ENCODE assay signal across 8 mouse cellular contexts in genomic region chr6:124809052-124809774, GRCm38 (mm10). TPM values are rescaled to one million over a fixed set of nuclear protein-coding genes. Genes with fewer than 3 reads are reported as not detected.
DNase-seq lines count a peak whose midpoint lies in the region; ATAC-seq and TF ChIP-seq lines count a peak whose summit lies in the region.

No protein-coding gene starts in this region.

- H3K9me3 ChIP-seq in ES-Bruce4 (replicated peaks; ENCODE audit: control insufficient read depth, insufficient read depth, low read length, poor library complexity, severe bottlenecking): no peaks in the 10 kb centered on the region
- H3K9me3 ChIP-seq in heart, postnatal 0 days (replicated peaks; ENCODE audit: control insufficient read depth, low read length): no peaks in the 10 kb centered on the region
- no peaks in the 10 kb centered on the region for H3K9me3 ChIP-seq in lung, embryonic 15.5 days

- H3K36me3 ChIP-seq in ES-Bruce4 (ENCODE audit: control insufficient read depth, insufficient read depth, low read length, poor library complexity, severe bottlenecking): peaks cover 8% of the 10 kb centered on the region
- peaks cover 17% of the 10 kb centered on the region for H3K36me3 ChIP-seq in heart, postnatal 0 days (replicated peaks; ENCODE audit: control insufficient read depth, insufficient read depth, low read length)
- H3K36me3 ChIP-seq in lung, embryonic 15.5 days: peaks cover 15% of the 10 kb centered on the region
- no peaks in the 10 kb centered on the region for H3K36me3 ChIP-seq in thymus, adult 2 months (ENCODE audit: control insufficient read depth, insufficient read depth, low read length)

- peak; percentile 78 for TF ChIP-seq CTCF in ES-Bruce4 (IDR thresholded peaks at IDR 0.05; ENCODE audit: low read depth, low read length)
- peak; percentile 79 for TF ChIP-seq CTCF in heart, postnatal 0 days (IDR thresholded peaks at IDR 0.05; ENCODE audit: low read depth)
- peak; percentile 59; the same call in 1 of the 2 replicates for TF ChIP-seq CTCF in thymus, adult 2 months (IDR thresholded peaks at IDR 0.05; ENCODE audit: borderline replicate concordance, control insufficient read depth, extremely low read depth, insufficient read depth, low read length, poor library complexity)

- TF ChIP-seq EP300 in ES-Bruce4 (IDR thresholded peaks at IDR 0.05; ENCODE audit: insufficient read depth, low read depth, low read length): 0 out of 2 replicates have a peak, but pooled peaks have one; percentile 4
- no peak for TF ChIP-seq EP300 in heart, postnatal 0 days (IDR thresholded peaks at IDR 0.05; ENCODE audit: low read depth)

- peak; percentile 70 for ATAC-seq in erythroid progenitor cell, adult 5-6 weeks (replicated peaks; ENCODE audit: low FRiP score, poor library complexity, severe bottlenecking)
- ATAC-seq in heart, postnatal 0 days (ENCODE audit: insufficient read depth, low read depth): peak; percentile 48
- peak; percentile 19; the same call in 1 of the 2 replicates for ATAC-seq in lung, embryonic 15.5 days (ENCODE audit: borderline replicate concordance, extremely low read depth, low FRiP score, low TSS enrichment)
- peak; percentile 25; the same call in 1 of the 2 replicates for ATAC-seq in neutrophil, adult 5-6 weeks (ENCODE audit: extremely low read depth, insufficient number of reproducible peaks, low FRiP score, poor library complexity, severe bottlenecking)

- TF ChIP-seq POLR2A in ES-Bruce4 (IDR thresholded peaks at IDR 0.05; ENCODE audit: insufficient read depth, low read length): peak; percentile 14
- TF ChIP-seq POLR2A in thymus, adult 2 months (IDR thresholded peaks at IDR 0.05; ENCODE audit: control insufficient read depth, extremely low read depth, insufficient read depth, low read length, poor library complexity): 0 out of 2 replicates have a peak, but pooled peaks have one; percentile 35

- WGBS in heart, postnatal 0 days: 1% methylated on average over 35 of the region's 35 CpGs
- 0% methylated on average over 35 of the region's 35 CpGs for WGBS in lung, embryonic 15.5 days
- WGBS in thymus, adult 2 months: 2% methylated on average over 35 of the region's 35 CpGs

- H3K27ac ChIP-seq in ES-Bruce4 (ENCODE audit: insufficient read depth, low read length): peak overlapping the region; percentile 19
- peak overlapping the region; percentile 78 for H3K27ac ChIP-seq in heart, postnatal 0 days (ENCODE audit: low read depth)
- H3K27ac ChIP-seq in lung, embryonic 15.5 days: peak overlapping the region; percentile 93
- no peak overlapping the region for H3K27ac ChIP-seq in thymus, adult 2 months (ENCODE audit: control insufficient read depth, insufficient read depth, low read length)

- peak overlapping the region; percentile 70 for H3K4me2 ChIP-seq in heart, postnatal 0 days (ENCODE audit: low read depth, low read length)
- peak overlapping the region; percentile 86 for H3K4me2 ChIP-seq in lung, embryonic 15.5 days

- H3K4me3 ChIP-seq in ES-Bruce4 (ENCODE audit: low read depth, low read length): peak overlapping the region; percentile 93
- H3K4me3 ChIP-seq in heart, postnatal 0 days (ENCODE audit: low read depth, low read length): peak overlapping the region; percentile 54
- peak overlapping the region; percentile 53 for H3K4me3 ChIP-seq in lung, embryonic 15.5 days
- peak overlapping the region; percentile 55 for H3K4me3 ChIP-seq in thymus, adult 2 months (ENCODE audit: control insufficient read depth, insufficient read depth, low read length)

- DNase-seq in c-Kit-negative CD71-positive TER-119-positive erythroid progenitor cells, embryonic 14.5 days (ENCODE audit: low read depth, low spot score): peak; percentile 58
- DNase-seq in heart, postnatal 0 days (ENCODE audit: low spot score): peak; percentile 81
- DNase-seq in kidney, postnatal 36 days: peak; percentile 87 to 93
- peak; percentile 73 for DNase-seq in thymus, adult 2 months

- no peaks in the 10 kb centered on the region for H3K4me1 ChIP-seq in ES-Bruce4 (ENCODE audit: control insufficient read depth, insufficient read depth, low read length)
- peaks cover 18% of the 10 kb centered on the region for H3K4me1 ChIP-seq in heart, postnatal 0 days (ENCODE audit: control insufficient read depth, insufficient read depth)
- H3K4me1 ChIP-seq in lung, embryonic 15.5 days: peaks cover 44% of the 10 kb centered on the region
- H3K4me1 ChIP-seq in thymus, adult 2 months (replicated peaks; ENCODE audit: control insufficient read depth, insufficient read depth, low read length): peaks cover 29% of the 10 kb centered on the region

- peak overlapping the region; percentile 75 for H3K9ac ChIP-seq in ES-Bruce4 (ENCODE audit: low read depth, poor library complexity, severe bottlenecking)
- H3K9ac ChIP-seq in heart, postnatal 0 days (replicated peaks; ENCODE audit: low read depth, low read length): peak overlapping the region; percentile 61
- peak overlapping the region; percentile 60 for H3K9ac ChIP-seq in lung, embryonic 15.5 days

- no peaks in the 10 kb centered on the region for H3K27me3 ChIP-seq in ES-Bruce4 (ENCODE audit: control insufficient read depth, insufficient read depth, low read length, poor library complexity, severe bottlenecking)
- H3K27me3 ChIP-seq in heart, postnatal 0 days (ENCODE audit: control insufficient read depth, insufficient read depth, low read length): no peaks in the 10 kb centered on the region
- no peaks in the 10 kb centered on the region for H3K27me3 ChIP-seq in lung, embryonic 15.5 days
- H3K27me3 ChIP-seq in thymus, adult 2 months (ENCODE audit: control insufficient read depth, insufficient read depth, low read length): no peaks in the 10 kb centered on the region

RNA-seq across cellular contexts. Expression of gene Spsb2, which starts 0.8 kb away (rescaled TPM):
- polyA plus RNA-seq in ES-Bruce4 (2011; ENCODE audit: insufficient read depth, insufficient read length, low read depth, missing spikeins): 4.6 and 5.4 TPM in 2 replicates
- 3.4 and 9.7 TPM in 2 replicates for total RNA-seq in erythroid progenitor cell, adult 5-6 weeks (2015; ENCODE audit: low replicate concordance)
- 7.6 and 8.2 TPM in 2 replicates for total RNA-seq in erythroid progenitor cell, adult 5-6 weeks (2017; ENCODE audit: low replicate concordance)
- total RNA-seq in heart, postnatal 0 days (2014; rRNA removed; ENCODE audit: low replicate concordance): 5.9 and 17.6 TPM in 2 replicates
- polyA plus RNA-seq in heart, postnatal 0 days (2015; fragmentation: Nextera tagmentation; extraction: Ambion mirVana): 7.0 and 7.7 TPM in 2 replicates
- 11.6 and 12.7 TPM in 2 replicates for polyA plus RNA-seq in lung, embryonic 15.5 days (2015; fragmentation: Nextera tagmentation; extraction: Ambion mirVana)
- total RNA-seq in neutrophil, adult 5-6 weeks (2017): 10.5 and 10.9 TPM in 2 replicates
- polyA plus RNA-seq in thymus, adult 2 months (2012; rRNA removed): 7.1 and 8.1 TPM in 2 replicates

RNA-seq across cellular contexts. Expression of gene Tpi1, which starts 4.9 kb away (rescaled TPM):
- 377 and 389 TPM in 2 replicates for polyA plus RNA-seq in ES-Bruce4 (2011; ENCODE audit: insufficient read depth, insufficient read length, low read depth, missing spikeins)
- 19.1 and 64.1 TPM in 2 replicates for total RNA-seq in erythroid progenitor cell, adult 5-6 weeks (2015; ENCODE audit: low replicate concordance)
- total RNA-seq in erythroid progenitor cell, adult 5-6 weeks (2017; ENCODE audit: low replicate concordance): 17.7 and 17.9 TPM in 2 replicates
- total RNA-seq in heart, postnatal 0 days (2014; rRNA removed; ENCODE audit: low replicate concordance): 1,544 and 1,648 TPM in 2 replicates
- polyA plus RNA-seq in heart, postnatal 0 days (2015; fragmentation: Nextera tagmentation; extraction: Ambion mirVana): 1,138 and 1,142 TPM in 2 replicates
- polyA plus RNA-seq in lung, embryonic 15.5 days (2015; fragmentation: Nextera tagmentation; extraction: Ambion mirVana): 712 and 746 TPM in 2 replicates
- 43.0 and 64.8 TPM in 2 replicates for total RNA-seq in neutrophil, adult 5-6 weeks (2017)
- polyA plus RNA-seq in thymus, adult 2 months (2012; rRNA removed): 171 and 181 TPM in 2 replicates

RNA-seq across cellular contexts. Expression of gene Usp5, which starts 20.1 kb away (rescaled TPM):
- polyA plus RNA-seq in ES-Bruce4 (2011; ENCODE audit: insufficient read depth, insufficient read length, low read depth, missing spikeins): 80.9 and 85.2 TPM in 2 replicates
- 35.6 and 60.5 TPM in 2 replicates for total RNA-seq in erythroid progenitor cell, adult 5-6 weeks (2015; ENCODE audit: low replicate concordance)
- 41.2 and 53.1 TPM in 2 replicates for total RNA-seq in erythroid progenitor cell, adult 5-6 weeks (2017; ENCODE audit: low replicate concordance)
- 92.2 and 126 TPM in 2 replicates for total RNA-seq in heart, postnatal 0 days (2014; rRNA removed; ENCODE audit: low replicate concordance)
- polyA plus RNA-seq in heart, postnatal 0 days (2015; fragmentation: Nextera tagmentation; extraction: Ambion mirVana): 66.4 and 73.5 TPM in 2 replicates
- polyA plus RNA-seq in lung, embryonic 15.5 days (2015; fragmentation: Nextera tagmentation; extraction: Ambion mirVana): 149 and 152 TPM in 2 replicates
- total RNA-seq in neutrophil, adult 5-6 weeks (2017): 35.1 and 50.1 TPM in 2 replicates
- 118 and 121 TPM in 2 replicates for polyA plus RNA-seq in thymus, adult 2 months (2012; rRNA removed)

RNA-seq across cellular contexts. Expression of gene Cdca3, which starts 20.1 kb away (rescaled TPM):
- 162 and 187 TPM in 2 replicates for polyA plus RNA-seq in ES-Bruce4 (2011; ENCODE audit: insufficient read depth, insufficient read length, low read depth, missing spikeins)
- total RNA-seq in erythroid progenitor cell, adult 5-6 weeks (2015; ENCODE audit: low replicate concordance): 529 and 565 TPM in 2 replicates
- 409 and 459 TPM in 2 replicates for total RNA-seq in erythroid progenitor cell, adult 5-6 weeks (2017; ENCODE audit: low replicate concordance)
- 95.9 and 127 TPM in 2 replicates for total RNA-seq in heart, postnatal 0 days (2014; rRNA removed; ENCODE audit: low replicate concordance)
- 51.6 and 52.9 TPM in 2 replicates for polyA plus RNA-seq in heart, postnatal 0 days (2015; fragmentation: Nextera tagmentation; extraction: Ambion mirVana)
- 188 and 197 TPM in 2 replicates for polyA plus RNA-seq in lung, embryonic 15.5 days (2015; fragmentation: Nextera tagmentation; extraction: Ambion mirVana)
- 1.4 and 3.0 TPM in 2 replicates for total RNA-seq in neutrophil, adult 5-6 weeks (2017)
- 202 and 248 TPM in 2 replicates for polyA plus RNA-seq in thymus, adult 2 months (2012; rRNA removed)

RNA-seq across cellular contexts. Expression of gene Lrrc23, which starts 29.7 kb away (rescaled TPM):
- polyA plus RNA-seq in ES-Bruce4 (2011; ENCODE audit: insufficient read depth, insufficient read length, low read depth, missing spikeins): 0.84 TPM in 1 of 2 replicates, not detected in the other
- not detected in 2 replicates for total RNA-seq in erythroid progenitor cell, adult 5-6 weeks (2015; ENCODE audit: low replicate concordance)
- not detected in 2 replicates for total RNA-seq in erythroid progenitor cell, adult 5-6 weeks (2017; ENCODE audit: low replicate concordance)
- total RNA-seq in heart, postnatal 0 days (2014; rRNA removed; ENCODE audit: low replicate concordance): not detected in 2 replicates
- 0.95 TPM in 1 of 2 replicates, not detected in the other for polyA plus RNA-seq in heart, postnatal 0 days (2015; fragmentation: Nextera tagmentation; extraction: Ambion mirVana)
- 11.7 and 13.7 TPM in 2 replicates for polyA plus RNA-seq in lung, embryonic 15.5 days (2015; fragmentation: Nextera tagmentation; extraction: Ambion mirVana)
- total RNA-seq in neutrophil, adult 5-6 weeks (2017): 6.8 and 7.9 TPM in 2 replicates
- polyA plus RNA-seq in thymus, adult 2 months (2012; rRNA removed): 4.0 and 5.5 TPM in 2 replicates

Comparison
In these comparisons a context has a peak if more than half of its experiments do, and no peak if none do; other contexts are left out.
1. ATAC-seq: peak in every context shown above with its lines; median percentile 70 in erythroid progenitor cell, adult 5-6 weeks; 48 in heart, postnatal 0 days; 25 in neutrophil, adult 5-6 weeks; 19 in lung, embryonic 15.5 days.